Mouse (Mus musculus): ENCODE data around the gene Ryr1. TPM values are rescaled to one million over a fixed set of nuclear protein-coding genes. Genes with fewer than 3 reads are reported as not detected.
A peak's percentile ranks its signal among the peaks of the same experiment; 100 is the strongest.

The Ryr1 gene
- polyA plus RNA-seq, 1 experiment from 2014 or later: 0.09 TPM

DNA sequence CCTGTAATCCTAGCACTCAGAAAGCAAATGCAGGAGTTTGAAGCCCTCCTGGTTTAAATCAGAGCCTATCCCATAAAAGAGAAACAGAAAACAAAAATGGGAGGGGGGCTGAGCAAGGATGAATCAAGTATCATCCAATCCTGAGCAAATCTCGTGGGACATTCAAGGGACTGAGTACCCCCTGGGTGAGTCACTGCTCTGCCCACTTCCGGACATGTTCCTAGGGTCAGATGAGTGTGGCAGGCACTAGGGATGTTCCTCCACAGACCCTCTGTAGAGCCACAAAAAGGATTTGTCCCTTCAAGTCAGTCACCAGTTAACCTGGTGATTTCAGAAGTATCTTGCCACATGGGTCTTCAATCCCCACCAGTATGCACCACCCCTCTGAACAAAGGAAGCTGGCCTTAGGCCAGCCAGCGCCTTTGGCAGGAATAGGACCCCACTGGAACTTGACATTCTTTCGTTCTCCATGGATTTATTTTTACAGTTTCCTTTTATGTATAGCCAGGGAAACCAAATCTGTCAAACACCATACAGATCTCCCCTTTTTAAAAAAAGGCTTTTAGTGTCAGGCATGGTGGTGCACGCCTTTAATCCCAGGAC lies 169.6 kb downstream of the Ryr1 start:
- TF ChIP-seq CTCF (IDR thresholded peaks at IDR 0.05; ENCODE audit: low read depth): no peak
- TF ChIP-seq EP300 (IDR thresholded peaks at IDR 0.05; ENCODE audit: low read depth): no peak
- H3K4me3 ChIP-seq (ENCODE audit: low read depth, low read length): no peak overlapping the region
- ATAC-seq: no peak
- H3K27me3 ChIP-seq (ENCODE audit: insufficient read depth, low read length): no peaks in the 10 kb centered on the region
- no peaks in the 10 kb centered on the region for H3K9me3 ChIP-seq (ENCODE audit: low read length)
- DNase-seq: no peak
- no peak overlapping the region for H3K4me2 ChIP-seq (ENCODE audit: low read depth, low read length)
- WGBS (ENCODE audit: insufficient replicate concordance): 68% methylated on average over 5 of the region's 5 CpGs
- H3K9ac ChIP-seq (replicated peaks): no peak overlapping the region
- peak overlapping the region; percentile 62 for H3K27ac ChIP-seq (ENCODE audit: low read depth)
- H3K4me1 ChIP-seq (ENCODE audit: insufficient read depth): peaks cover 93% of the 10 kb centered on the region
- peaks cover 4% of the 10 kb centered on the region for H3K36me3 ChIP-seq (replicated peaks; ENCODE audit: insufficient read depth, low read length)

- Histone ChIP-seq H3K36me3 (replicated peaks; ENCODE audit: insufficient read depth, low read length) (peaks cover 7% of the 10 kb centered on the region), H3K4me1 (ENCODE audit: insufficient read depth) (peaks cover 91% of the 10 kb centered on the region), H3K27me3 (ENCODE audit: insufficient read depth, low read length) (no peaks in the 10 kb centered on the region), H3K4me2 (ENCODE audit: low read depth, low read length) (peak overlapping the region; percentile 28; the same call in 1 of the 2 replicates), H3K27ac (ENCODE audit: low read depth) (peak overlapping the region; percentile 62; the same call in 1 of the 2 replicates), H3K9ac (replicated peaks) (no peak overlapping the region; the same call in 1 of the 2 replicates), H3K9me3 (ENCODE audit: low read length) (no peaks in the 10 kb centered on the region), H3K4me3 (ENCODE audit: low read depth, low read length) (no peak overlapping the region)
- TF ChIP-seq EP300 (IDR thresholded peaks at IDR 0.05; ENCODE audit: low read depth) (no peak), CTCF (IDR thresholded peaks at IDR 0.05; ENCODE audit: low read depth) (no peak)
- DNase-seq (no peak), ATAC-seq (no peak)
- 81% methylated on average over 4 of the region's 4 CpGs for WGBS (ENCODE audit: insufficient replicate concordance)
Observed at GRCm38 (mm10) chr7:28954773-28955172, 170.2 kb downstream of the Ryr1 start.

DNA sequence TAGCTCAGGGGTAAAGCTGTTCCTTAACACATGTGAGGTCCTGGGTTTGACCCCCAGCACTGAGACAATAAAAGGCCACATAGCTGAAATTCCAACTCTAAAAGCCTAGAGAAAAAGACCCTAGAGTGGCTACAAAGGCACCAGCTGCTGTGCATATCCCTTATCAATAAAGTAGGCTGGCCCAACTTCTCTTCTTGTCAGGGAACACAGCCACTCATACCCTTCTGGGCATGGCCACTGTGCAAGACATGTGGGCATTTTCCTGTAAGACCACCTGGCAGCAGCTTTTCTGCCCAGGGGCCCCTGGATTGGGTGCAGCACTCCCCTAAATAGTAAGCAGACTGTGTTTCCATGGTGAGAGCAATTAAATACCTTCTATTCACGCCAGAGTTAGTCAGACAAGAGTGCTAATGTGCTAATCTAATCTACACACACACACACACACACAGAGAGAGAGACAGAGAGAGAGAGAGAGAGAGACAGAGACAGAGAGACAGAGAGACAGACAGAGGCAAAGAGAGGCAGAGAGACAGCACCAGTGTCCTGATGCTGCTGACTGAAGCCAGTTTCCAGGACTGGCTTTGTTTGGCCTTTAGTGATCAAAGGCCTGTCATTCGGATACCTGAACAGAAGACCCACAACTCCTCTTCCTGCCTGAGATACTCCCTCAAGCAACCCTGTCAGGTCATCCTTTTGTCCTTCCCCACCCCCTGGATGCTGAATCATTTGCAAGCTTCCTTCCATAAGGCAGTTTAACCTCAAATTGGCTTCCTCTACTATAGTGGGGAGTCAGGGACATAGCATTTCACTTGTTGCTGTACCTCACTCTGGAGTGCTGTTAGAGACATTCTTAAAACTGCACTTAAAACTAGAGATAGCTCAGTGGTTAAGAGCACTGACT lies 171.3 kb downstream of the Ryr1 start:
- Histone ChIP-seq H3K27ac (ENCODE audit: low read depth) (peak overlapping the region; percentile 76), H3K27me3 (ENCODE audit: insufficient read depth, low read length) (no peaks in the 10 kb centered on the region), H3K9me3 (ENCODE audit: low read length) (no peaks in the 10 kb centered on the region), H3K4me2 (ENCODE audit: low read depth, low read length) (peak overlapping the region; percentile 56), H3K4me1 (ENCODE audit: insufficient read depth) (peaks cover 91% of the 10 kb centered on the region), H3K9ac (replicated peaks) (peak overlapping the region; percentile 5), H3K4me3 (ENCODE audit: low read depth, low read length) (no peak overlapping the region), H3K36me3 (replicated peaks; ENCODE audit: insufficient read depth, low read length) (peaks cover 12% of the 10 kb centered on the region)
- TF ChIP-seq CTCF (IDR thresholded peaks at IDR 0.05; ENCODE audit: low read depth) (no peak), EP300 (IDR thresholded peaks at IDR 0.05; ENCODE audit: low read depth) (peak; percentile 58)
- 36% methylated on average over 2 of the region's 2 CpGs for WGBS (ENCODE audit: insufficient replicate concordance)
- DNase-seq (no peak), ATAC-seq (peak; percentile 78)

MicroRNAs encoded within 50 kb of the gene (microRNA counts, 519-probe panel; counts per million panel counts)
- 662 counts per million, percentile 4 among the panel's probes with 10 or more counts for microRNA mmu-miR-1963

Small RNA genes lying within 50 kb of the gene (microRNA-seq; reads per million reads assigned to microRNA genes)
- gene Gm44408: not detected
- not detected for gene Mir1963

Other genes with a start within 250 kb of the Ryr1 start
- 0.09 and 0.23 TPM in 2 replicates for gene Capn12, start 243.8 kb downstream of the Ryr1 start, polyA plus RNA-seq (2015; fragmentation: Nextera tagmentation; extraction: Ambion mirVana)
- gene Actn4, start 162.8 kb downstream of the Ryr1 start, polyA plus RNA-seq (2015; fragmentation: Nextera tagmentation; extraction: Ambion mirVana): 76.3 and 81.2 TPM in 2 replicates
- gene Eif3k, start 143.3 kb downstream of the Ryr1 start, polyA plus RNA-seq (2015; fragmentation: Nextera tagmentation; extraction: Ambion mirVana): 162 and 166 TPM in 2 replicates
- 11.9 and 16.5 TPM in 2 replicates for gene Map4k1, start 143.1 kb downstream of the Ryr1 start, polyA plus RNA-seq (2015; fragmentation: Nextera tagmentation; extraction: Ambion mirVana)
- 0.94 and 1.7 TPM in 2 replicates for gene Rasgrp4, start 9.7 kb upstream of the Ryr1 start, polyA plus RNA-seq (2015; fragmentation: Nextera tagmentation; extraction: Ambion mirVana)
- 10.5 and 12.5 TPM in 2 replicates for gene Fam98c, start 31.1 kb upstream of the Ryr1 start, polyA plus RNA-seq (2015; fragmentation: Nextera tagmentation; extraction: Ambion mirVana)
- not detected in 2 replicates for gene Ggn, start 45.0 kb upstream of the Ryr1 start, polyA plus RNA-seq (2015; fragmentation: Nextera tagmentation; extraction: Ambion mirVana)
- 0.13 and 0.21 TPM in 2 replicates for gene Spred3, start 45.2 kb upstream of the Ryr1 start, polyA plus RNA-seq (2015; fragmentation: Nextera tagmentation; extraction: Ambion mirVana)
- gene Psmd8, start 55.5 kb upstream of the Ryr1 start, polyA plus RNA-seq (2015; fragmentation: Nextera tagmentation; extraction: Ambion mirVana): 143 TPM in 2 replicates
- gene Catsperg1, start 88.9 kb upstream of the Ryr1 start, polyA plus RNA-seq (2015; fragmentation: Nextera tagmentation; extraction: Ambion mirVana): 0.09 and 0.17 TPM in 2 replicates
- 0.90 and 1.4 TPM in 2 replicates for gene Kcnk6, start 107.3 kb upstream of the Ryr1 start, polyA plus RNA-seq (2015; fragmentation: Nextera tagmentation; extraction: Ambion mirVana)
- gene Yif1b, start 113.2 kb upstream of the Ryr1 start, polyA plus RNA-seq (2015; fragmentation: Nextera tagmentation; extraction: Ambion mirVana): 45.0 and 46.8 TPM in 2 replicates
- 1.9 and 3.3 TPM in 2 replicates for gene 2200002D01Rik, start 123.3 kb upstream of the Ryr1 start, polyA plus RNA-seq (2015; fragmentation: Nextera tagmentation; extraction: Ambion mirVana)
- 84.8 and 94.7 TPM in 2 replicates for gene Spint2, start 156.7 kb upstream of the Ryr1 start, polyA plus RNA-seq (2015; fragmentation: Nextera tagmentation; extraction: Ambion mirVana)
- gene Ppp1r14a, start 164.1 kb upstream of the Ryr1 start, polyA plus RNA-seq (2015; fragmentation: Nextera tagmentation; extraction: Ambion mirVana): 5.5 and 5.8 TPM in 2 replicates
- gene Dpf1, start 178.8 kb upstream of the Ryr1 start, polyA plus RNA-seq (2015; fragmentation: Nextera tagmentation; extraction: Ambion mirVana): 0.63 and 0.69 TPM in 2 replicates